Mouse (Mus musculus) bone marrow, adult 2 months (tissue): ENCODE data around the gene Gm20517.

ENCODE experiments used
- CTCF ChIP-seq: fragments of 200-500 bp; IDR thresholded peaks from 2 replicates; pipeline ENCODE4 v1.5.1; 2011; ENCODE audit warnings: low read length, control low read depth; ENCODE audit not compliant: control insufficient read depth, insufficient read depth
- POLR2A ChIP-seq: fragments of 200-500 bp; IDR thresholded peaks from 2 replicates; pipeline ENCODE4 v1.6.1; 2011; ENCODE audit warnings: low read depth, mild to moderate bottlenecking, control low read depth, low read length, borderline replicate concordance; ENCODE audit not compliant: control insufficient read depth

DNA sequence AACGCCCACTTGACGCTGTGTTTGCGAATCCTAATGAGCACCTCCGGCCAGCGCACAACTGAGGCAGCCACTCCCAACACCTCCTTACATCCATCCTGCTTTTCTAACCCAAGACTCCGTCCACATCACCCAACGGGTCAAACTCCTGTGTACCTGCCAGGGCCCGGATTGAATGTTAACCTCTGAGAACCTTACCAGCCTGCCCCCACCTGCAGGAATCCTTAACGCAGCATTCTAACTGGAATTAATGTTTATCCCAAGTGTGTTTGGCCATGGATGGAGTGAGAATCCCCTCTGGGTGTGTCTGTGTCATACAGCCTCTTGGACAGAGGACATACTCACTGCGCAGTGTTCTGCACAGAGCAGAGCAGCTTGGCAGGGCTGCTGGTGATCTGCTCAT lies 86.8 kb downstream of the Gm20517 start:
- TF ChIP-seq CTCF: no peak
- no peak for TF ChIP-seq POLR2A
